Comparison of ENCODE assay signal across 8 mouse cellular contexts in the genomic region with DNA sequence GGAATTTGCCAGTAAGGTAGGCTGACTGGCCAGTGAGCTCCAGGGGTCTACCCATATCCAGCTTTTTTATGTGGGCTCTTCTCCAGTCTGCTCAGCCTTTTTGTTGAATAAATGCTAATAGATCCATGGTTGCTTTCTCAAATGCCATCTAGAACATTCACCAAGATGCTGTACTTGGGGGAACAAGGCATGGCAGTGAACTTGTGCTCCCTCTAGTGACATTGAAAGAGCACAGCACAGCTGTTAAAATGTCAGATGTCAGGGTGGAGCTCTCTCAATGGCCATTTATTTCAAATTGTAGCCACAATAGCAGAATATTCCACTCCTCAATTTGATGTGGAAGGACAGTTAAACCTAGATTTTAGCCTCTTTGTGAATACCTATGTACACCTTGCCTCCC.
A peak's percentile ranks its signal among the peaks of the same experiment; 100 is the strongest.
DNase-seq lines count a peak whose midpoint lies in the region.

No protein-coding gene starts in this region.

- peak; percentile 42 for DNase-seq in embryo, embryonic 10 days (ENCODE audit: low spot score)
- no peak for DNase-seq in embryo, embryonic 9.5 days (ENCODE audit: extremely low spot score)
- peak; percentile 15 for DNase-seq in left cerebral cortex, postnatal 4 days
- no peak for DNase-seq in left cerebral cortex, postnatal 36 days (ENCODE audit: low spot score in 2 of 2)
- DNase-seq in cerebellum, adult 11 months, result peak; percentile 36
- DNase-seq in lung, postnatal 36 days, result peak; percentile 21
- no peak for DNase-seq in spleen, postnatal 36 days (ENCODE audit: low spot score in 2 of 2)
- no peak for DNase-seq in layer of hippocampus, postnatal 14 days (ENCODE audit: low spot score in 2 of 2)

- intact Hi-C loops in left cerebral cortex, postnatal 4 days (cut with DNase I), result loop anchor here (5.0 kb wide), 1 partner anchor 124 kb away; no protein-coding TSS in a partner anchor
- intact Hi-C loops in left cerebral cortex, postnatal 36 days (cut with DNase I), result loop anchor here (1.0 kb wide), 1 partner anchor 129 kb away; no protein-coding TSS in a partner anchor

Comparison
In these comparisons a context has a peak if more than half of its experiments do, and no peak if none do; other contexts are left out.
1. DNase-seq: peak in embryo, embryonic 10 days (single experiment), left cerebral cortex, postnatal 4 days (single experiment), cerebellum, adult 11 months (single experiment) and lung, postnatal 36 days (single experiment); none in embryo, embryonic 9.5 days (single experiment), left cerebral cortex, postnatal 36 days (0 of 2), spleen, postnatal 36 days (0 of 2) and layer of hippocampus, postnatal 14 days (0 of 2).